Mouse (Mus musculus): ENCODE results near the gene Phc2.
"Not testable (repeated sequence)": the region's sequence is repeated elsewhere in the genome, so short reads cannot be mapped to it uniquely, and the experiment has no call there.

Gene Phc2

GRCm38 (mm10) chr4:128654505-128655381, at the start of gene Phc2:
Gene Phc2 (plus strand): TSS chr4:128654702.
- DNase-seq, result peak; percentile 96

GRCm38 (mm10) chr4:128606586-128606985, 47.9 kb upstream of the Phc2 start:
- DNase-seq, result no peak

- DNase-seq, result no peak
Measured at GRCm38 (mm10) chr4:128607661-128608060, 46.8 kb upstream of the Phc2 start.

GRCm38 (mm10) chr4:128609276-128609924, 45.1 kb upstream of the Phc2 start:
- no peak for DNase-seq

- DNase-seq, result peak; percentile 94
Measured at GRCm38 (mm10) chr4:128609925-128610402, 44.5 kb upstream of the Phc2 start, which contains the start of gene Zscan20. Gene Zscan20 (minus strand): TSS chr4:128610098.

- peak; percentile 4 for DNase-seq
Measured at GRCm38 (mm10) chr4:128610706-128611105, 43.8 kb upstream of the Phc2 start.

- DNase-seq, result not testable (repeated sequence)
Measured at GRCm38 (mm10) chr4:128611726-128612125, 42.8 kb upstream of the Phc2 start.

- DNase-seq, result peak; percentile 60
Measured at GRCm38 (mm10) chr4:128613326-128613725, 41.2 kb upstream of the Phc2 start.

- DNase-seq, result no peak
Measured at GRCm38 (mm10) chr4:128615761-128616160, 38.7 kb upstream of the Phc2 start.

- peak; percentile 50 for DNase-seq
Measured at GRCm38 (mm10) chr4:128617363-128618120, 37.0 kb upstream of the Phc2 start.

GRCm38 (mm10) chr4:128618246-128618911, 36.1 kb upstream of the Phc2 start, which contains the start of gene Tlr12:
Gene Tlr12 (minus strand): TSS chr4:128618619.
- peak; percentile 57 for DNase-seq

GRCm38 (mm10) chr4:128618963-128619362, 35.5 kb upstream of the Phc2 start:
- no peak for DNase-seq

- DNase-seq, result no peak
Measured at GRCm38 (mm10) chr4:128620572-128620971, 33.9 kb upstream of the Phc2 start.

- no peak for DNase-seq
Measured at GRCm38 (mm10) chr4:128621109-128621508, 33.4 kb upstream of the Phc2 start.

- DNase-seq, result peak; percentile 63
Measured at GRCm38 (mm10) chr4:128635451-128635850, 19.1 kb upstream of the Phc2 start.

- DNase-seq, result peak; percentile 63
Measured at GRCm38 (mm10) chr4:128635894-128636585, 18.5 kb upstream of the Phc2 start.

GRCm38 (mm10) chr4:128637250-128637649, 17.3 kb upstream of the Phc2 start:
- no peak for DNase-seq

GRCm38 (mm10) chr4:128638265-128638923, 16.1 kb upstream of the Phc2 start:
- DNase-seq, result no peak

- no peak for DNase-seq
Measured at GRCm38 (mm10) chr4:128641766-128642717, 12.5 kb upstream of the Phc2 start.

- DNase-seq, result no peak
Measured at GRCm38 (mm10) chr4:128645896-128646295, 8.6 kb upstream of the Phc2 start.

Data from kidney, adult 18-20 months (tissue).